Mouse (Mus musculus) T-helper 1 cell (primary cell): Measurements from ENCODE around the gene Arhgap24.

Experiments used
- in situ Hi-C: fragments of 300-600 bp; cut with MboI, MseI; formaldehyde crosslinking; loops from one replicate; pipeline ENCODE4 v1.15.1; 2025; ENCODE audit warnings: high pct_unique_total_duplicates

Gene Arhgap24

GRCm38 (mm10) chr5:102481215-102482211, at the start of gene Arhgap24:
Gene Arhgap24 (plus strand): TSS chr5:102481391.
- in situ Hi-C loops = no loop called here

DNA sequence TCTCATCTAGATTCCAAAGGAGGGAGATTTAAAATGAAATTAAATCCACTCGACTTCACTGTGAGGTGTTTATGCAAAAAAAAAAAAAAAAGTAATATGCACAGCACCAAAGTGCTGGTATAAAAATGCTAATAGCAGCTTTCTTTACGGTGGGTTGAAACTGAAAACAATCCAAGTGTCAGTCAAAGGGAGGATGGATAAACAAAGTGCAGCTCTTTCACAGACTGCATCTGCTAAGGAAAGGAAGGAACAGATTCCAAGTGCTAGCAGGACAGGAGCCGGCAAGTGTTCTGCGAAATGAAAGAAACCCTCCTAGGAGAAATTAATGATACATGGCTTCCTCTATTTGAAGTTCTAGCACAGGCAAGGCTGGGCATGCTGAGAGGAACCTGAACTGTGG, 47.0 kb upstream of the Arhgap24 start:
- in situ Hi-C loops = no loop called here

GRCm38 (mm10) chr5:102436581-102436980, 44.6 kb upstream of the Arhgap24 start:
- in situ Hi-C loops = no loop called here

GRCm38 (mm10) chr5:102439119-102439877, 41.9 kb upstream of the Arhgap24 start:
- in situ Hi-C loops = no loop called here

- in situ Hi-C loops = no loop called here
These were observed 33.8 kb upstream of the Arhgap24 start for GRCm38 (mm10) chr5:102447436-102447835.

GRCm38 (mm10) chr5:102450897-102451296, 30.3 kb upstream of the Arhgap24 start:
- in situ Hi-C loops = no loop called here

DNA sequence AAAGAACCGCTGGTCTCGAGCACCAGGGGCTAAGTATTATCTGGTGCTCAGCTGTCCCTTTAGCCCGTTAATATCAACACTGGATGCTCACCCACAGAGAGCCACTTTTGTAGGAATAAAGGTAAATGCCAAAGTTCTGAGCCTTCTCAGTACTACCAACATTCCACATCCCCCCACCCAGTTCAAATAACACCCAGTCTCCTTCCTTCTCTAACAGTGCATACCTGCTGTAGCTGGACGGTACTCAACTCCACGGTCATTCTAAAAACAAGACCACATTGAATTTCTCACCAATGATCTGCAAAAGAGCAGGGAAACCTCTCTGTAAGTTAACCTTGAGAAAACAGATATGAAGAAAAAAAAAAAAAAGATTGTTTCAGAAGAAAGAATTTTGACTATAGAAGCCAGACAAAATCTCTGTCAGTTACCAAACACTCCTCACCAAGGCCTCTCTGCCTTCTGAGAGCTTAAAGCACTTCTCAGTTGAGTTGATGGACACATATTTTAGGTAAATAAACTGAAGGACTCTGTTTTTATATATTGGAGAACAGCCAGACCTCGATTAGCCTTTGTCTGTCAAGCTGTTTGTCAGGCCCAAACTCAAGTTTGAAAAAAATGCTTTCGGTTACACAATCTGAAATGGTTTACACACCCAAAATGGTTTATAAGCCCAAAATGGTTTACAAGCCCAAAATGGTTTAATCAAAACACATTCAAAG, 29.0 kb upstream of the Arhgap24 start:
- in situ Hi-C loops = no loop called here

DNA sequence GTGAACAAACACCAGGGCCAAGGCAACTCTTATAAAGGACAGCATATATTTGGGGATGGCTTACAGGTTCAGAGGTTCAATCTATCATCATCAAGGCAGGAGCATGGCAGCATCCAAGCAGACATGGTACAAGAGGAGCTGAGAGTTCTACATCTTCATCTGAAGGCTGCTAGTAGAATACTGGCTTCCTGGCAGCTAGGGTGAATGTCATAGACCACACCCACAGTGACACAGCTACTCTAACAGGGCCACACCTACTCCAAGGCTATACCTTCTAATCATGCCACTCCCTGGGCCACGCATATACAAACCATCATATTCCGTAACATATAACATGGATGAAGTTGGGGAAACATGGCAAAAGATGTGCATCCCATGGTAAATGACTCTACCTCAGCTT, 27.9 kb upstream of the Arhgap24 start:
- in situ Hi-C loops = no loop called here

DNA sequence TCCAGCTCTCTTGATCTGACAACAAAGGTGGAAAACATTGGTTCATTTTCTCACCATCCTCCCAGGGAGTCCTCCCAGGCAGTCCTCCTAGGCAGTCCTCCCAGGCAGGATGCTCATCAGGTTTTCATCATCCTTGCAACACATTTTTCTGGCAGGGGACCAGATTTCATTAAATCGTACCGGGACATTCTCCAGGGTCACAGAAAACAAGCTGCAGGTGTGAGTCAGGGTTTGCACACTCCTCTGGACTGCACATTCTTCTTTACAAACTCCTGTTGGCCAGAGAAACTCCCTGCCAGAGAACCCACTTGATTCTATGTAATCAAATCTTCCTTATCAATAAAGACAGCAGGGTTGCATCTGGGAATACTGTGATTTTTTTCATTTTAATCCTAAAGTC, 25.9 kb upstream of the Arhgap24 start:
- in situ Hi-C loops = no loop called here

DNA sequence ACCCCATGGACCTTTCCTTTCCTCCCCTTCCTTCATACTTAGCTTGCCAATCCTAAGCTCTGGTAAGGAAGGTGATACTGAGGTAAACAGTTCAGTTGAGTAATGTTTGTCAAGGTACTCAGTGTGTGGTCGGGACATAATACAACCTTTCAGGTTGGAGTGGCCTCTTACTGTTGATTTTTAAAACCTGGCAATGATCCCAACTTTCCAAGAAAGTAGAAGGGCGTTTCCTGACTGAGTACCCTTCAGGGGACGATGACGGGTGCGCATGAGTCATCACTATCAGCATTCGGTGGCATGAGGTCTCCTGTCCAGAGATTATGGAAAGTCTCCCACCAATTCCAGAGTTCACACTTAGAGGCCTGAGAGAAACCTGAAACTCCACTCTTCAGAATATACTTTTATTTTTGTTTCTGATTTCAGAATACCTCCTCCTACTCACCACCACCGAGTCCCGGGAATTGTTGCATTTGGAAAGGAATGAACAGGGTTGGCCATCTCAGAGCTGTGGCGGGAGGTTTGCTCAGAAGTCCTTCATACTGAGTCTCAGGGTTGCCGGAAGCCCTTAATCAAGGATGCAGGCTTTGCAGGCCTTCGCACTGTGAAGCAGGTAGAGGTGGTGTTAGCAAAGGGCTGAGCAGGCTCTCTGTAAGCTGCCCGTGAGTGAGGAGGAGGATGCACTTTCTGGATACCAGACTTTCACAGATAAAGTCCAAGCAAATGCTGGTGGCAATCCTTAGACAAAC, 20.6 kb upstream of the Arhgap24 start:
- in situ Hi-C loops = no loop called here

- in situ Hi-C loops = no loop called here
These were observed 18.2 kb upstream of the Arhgap24 start for GRCm38 (mm10) chr5:102462948-102463347.

- in situ Hi-C loops = no loop called here
These were observed 15.8 kb upstream of the Arhgap24 start for GRCm38 (mm10) chr5:102465372-102465771.

GRCm38 (mm10) chr5:102468292-102468691, 12.9 kb upstream of the Arhgap24 start:
- in situ Hi-C loops = no loop called here

- in situ Hi-C loops = no loop called here
These were observed 10.9 kb upstream of the Arhgap24 start for GRCm38 (mm10) chr5:102470284-102470683.

DNA sequence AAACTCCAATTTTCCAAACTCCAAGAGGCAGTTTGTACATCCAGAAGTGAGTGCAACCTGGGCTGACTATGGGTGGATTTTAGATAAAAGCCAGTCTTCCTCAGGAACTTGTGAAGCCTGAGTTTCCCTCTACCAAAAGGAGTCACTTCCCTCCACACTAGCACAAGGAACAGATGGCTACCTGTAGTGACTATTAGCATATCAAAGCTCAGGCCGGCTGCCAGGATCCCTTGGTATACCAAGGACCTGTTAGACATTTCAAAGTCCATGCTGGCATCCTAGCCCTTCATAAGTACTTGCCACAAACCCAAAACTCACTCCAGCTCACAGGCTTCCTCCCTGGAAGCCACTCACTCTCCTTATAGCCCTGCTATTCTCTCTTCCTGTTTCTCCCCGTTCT, 3.1 kb upstream of the Arhgap24 start:
- in situ Hi-C loops = no loop called here

- in situ Hi-C loops = no loop called here
These were observed 2.2 kb downstream of the Arhgap24 start for GRCm38 (mm10) chr5:102483285-102483975.

- in situ Hi-C loops = no loop called here
These were observed 10.4 kb downstream of the Arhgap24 start for GRCm38 (mm10) chr5:102491554-102491953.

DNA sequence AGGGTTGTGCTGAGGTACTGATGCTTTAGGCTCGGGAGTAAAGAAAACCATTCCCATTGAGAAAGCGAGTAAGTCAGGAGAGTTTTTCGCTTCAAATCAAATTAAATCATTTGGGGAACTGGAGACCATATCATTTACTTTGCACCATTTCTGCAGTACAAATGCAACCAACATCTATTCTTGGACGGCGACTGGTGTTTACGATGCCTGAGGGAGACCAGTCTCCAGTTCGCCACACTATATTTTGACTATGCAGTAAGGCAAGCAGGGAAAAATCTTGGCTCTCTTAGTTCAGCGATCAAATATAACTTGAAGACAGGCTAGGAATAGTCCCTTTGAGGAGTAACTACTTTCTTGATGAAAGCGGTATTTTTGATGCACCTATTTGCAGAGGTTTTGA, 11.0 kb downstream of the Arhgap24 start:
- in situ Hi-C loops = no loop called here

- in situ Hi-C loops = no loop called here
These were observed 13.6 kb downstream of the Arhgap24 start for GRCm38 (mm10) chr5:102494827-102495226.

GRCm38 (mm10) chr5:102497205-102497604, 16.0 kb downstream of the Arhgap24 start:
- in situ Hi-C loops = no loop called here

- in situ Hi-C loops = no loop called here
These were observed 17.6 kb downstream of the Arhgap24 start for GRCm38 (mm10) chr5:102498747-102499146.
